Mouse (Mus musculus) bone marrow macrophage, adult 2 months (primary cell): ENCODE results near the gene Morn2.

Source experiments
- CTCF ChIP-seq: IDR thresholded peaks from 2 replicates; pipeline ENCODE4 v1.5.1; 2012; ENCODE audit warnings: low read depth, mild to moderate bottlenecking, low read length, moderate library complexity
- POLR2A ChIP-seq: IDR thresholded peaks from 2 replicates; pipeline ENCODE4 v1.6.1; 2012; ENCODE audit warnings: mild to moderate bottlenecking, low read depth, low read length, borderline replicate concordance

GRCm38 (mm10) chr17:80332386-80332785 lies 42.4 kb downstream of the Morn2 start:
- TF ChIP-seq POLR2A = no peak
- no peak for TF ChIP-seq CTCF
